Mouse (Mus musculus) right cerebral cortex, postnatal 25 days (tissue): ENCODE measurements around the gene Msantd1.
A peak's percentile ranks its signal among the peaks of the same experiment; 100 is the strongest.

Experiments used
- DNase-seq: peaks from one replicate; pipeline ENCODE4 v3.0.0; 2022

Msantd1 gene

GRCm38 (mm10) chr5:34927648-34928047 lies 19.8 kb downstream of the Msantd1 start:
- no peak for DNase-seq

DNA sequence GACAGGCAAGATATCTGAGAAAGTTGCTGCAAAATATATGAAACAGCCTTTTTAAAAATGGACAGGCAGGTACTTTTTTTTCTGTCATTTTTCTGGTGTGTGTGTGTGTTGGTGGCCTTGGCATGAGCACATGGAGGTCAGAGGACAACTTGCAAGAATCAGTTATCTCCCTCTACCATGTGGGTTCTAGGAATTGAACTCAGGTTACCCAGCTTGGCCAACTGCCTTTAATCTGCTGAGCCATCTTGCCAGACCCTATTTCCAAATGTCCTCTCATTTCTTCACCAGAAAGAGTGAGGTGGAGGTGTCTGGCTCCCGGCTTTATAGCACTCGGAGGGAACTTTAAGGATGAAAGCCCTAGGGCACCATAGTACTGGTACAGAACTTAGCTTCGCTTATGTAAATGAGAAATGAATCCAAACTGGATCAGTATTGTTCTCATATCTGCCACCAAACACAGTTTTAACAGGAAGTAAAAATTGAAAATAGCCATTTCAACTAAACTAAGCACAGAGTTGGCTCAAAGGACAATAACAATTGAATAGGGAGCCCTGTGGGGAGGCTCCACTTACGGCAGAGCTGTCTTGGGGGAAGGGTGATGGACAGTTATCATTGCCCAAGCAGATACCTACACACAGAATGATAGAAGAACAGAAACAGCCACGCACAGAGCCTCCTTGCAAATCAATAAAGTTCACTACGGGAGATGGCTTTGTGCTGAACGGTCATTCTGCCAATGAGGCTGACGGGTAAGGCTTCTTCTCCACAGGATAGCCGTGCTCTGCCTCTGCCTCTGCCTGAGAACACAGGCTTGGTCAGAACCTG lies 22.6 kb downstream of the Msantd1 start:
- DNase-seq: no peak

DNA sequence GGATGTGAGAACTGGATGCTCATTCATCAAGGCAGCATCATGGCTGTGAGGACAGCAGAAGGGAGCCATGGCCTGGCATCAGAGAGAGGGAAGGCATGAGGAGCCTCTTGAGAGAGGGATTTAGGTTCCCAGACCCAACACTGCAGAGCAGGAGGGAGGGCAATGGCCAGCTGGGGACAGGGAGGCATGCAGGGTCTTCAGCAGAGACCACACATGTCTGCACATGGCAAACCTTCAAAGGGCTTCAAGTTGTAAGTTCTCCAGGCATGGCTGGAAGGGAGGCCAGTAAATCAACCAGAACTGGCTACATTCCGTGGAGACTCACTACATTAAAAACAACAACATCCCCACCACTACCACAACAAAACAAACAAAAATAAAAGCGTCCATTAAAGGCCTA lies 23.3 kb downstream of the Msantd1 start:
- DNase-seq: no peak

- no peak for DNase-seq
These were observed 24.0 kb downstream of the Msantd1 start for GRCm38 (mm10) chr5:34931516-34932457.

DNA sequence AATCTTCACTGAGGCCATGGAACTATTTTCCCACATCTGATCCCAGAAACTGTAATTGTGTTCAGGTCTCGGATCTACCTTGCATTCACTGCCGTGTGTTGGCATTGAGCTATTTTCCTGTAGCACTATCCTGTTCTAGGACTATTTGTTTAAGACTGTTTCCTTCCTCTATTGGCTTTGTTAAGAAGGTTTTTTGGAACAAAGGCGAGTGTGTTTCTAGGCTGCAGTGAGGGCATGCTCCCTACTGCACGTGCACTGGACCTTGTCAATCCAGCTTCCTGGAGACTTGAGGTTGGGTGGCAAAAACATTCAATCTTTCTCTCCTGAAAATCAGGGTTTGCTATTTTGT lies 24.6 kb downstream of the Msantd1 start:
- no peak for DNase-seq

DNA sequence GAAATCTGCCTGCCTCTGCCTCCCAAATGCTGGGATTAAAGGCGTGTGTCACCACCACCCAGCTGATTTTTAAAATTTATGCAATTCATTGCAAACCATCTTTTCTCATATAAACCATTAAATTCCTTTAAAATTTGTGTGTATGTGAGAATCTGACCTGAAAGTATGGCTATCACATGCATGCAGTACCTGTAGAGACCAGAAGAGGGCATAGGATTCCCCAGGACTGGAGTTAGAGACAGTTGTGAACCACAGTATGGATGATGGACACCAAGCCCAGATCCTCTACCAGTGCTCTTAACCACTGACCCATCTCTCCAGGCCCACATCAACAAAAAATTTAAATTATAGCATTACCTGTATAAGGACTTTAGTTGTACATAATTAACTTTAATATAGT lies 25.6 kb downstream of the Msantd1 start:
- DNase-seq: no peak

GRCm38 (mm10) chr5:34941710-34942470 lies 34.1 kb downstream of the Msantd1 start:
- DNase-seq: no peak

GRCm38 (mm10) chr5:34943428-34943827 lies 35.6 kb downstream of the Msantd1 start:
- DNase-seq: no peak

DNA sequence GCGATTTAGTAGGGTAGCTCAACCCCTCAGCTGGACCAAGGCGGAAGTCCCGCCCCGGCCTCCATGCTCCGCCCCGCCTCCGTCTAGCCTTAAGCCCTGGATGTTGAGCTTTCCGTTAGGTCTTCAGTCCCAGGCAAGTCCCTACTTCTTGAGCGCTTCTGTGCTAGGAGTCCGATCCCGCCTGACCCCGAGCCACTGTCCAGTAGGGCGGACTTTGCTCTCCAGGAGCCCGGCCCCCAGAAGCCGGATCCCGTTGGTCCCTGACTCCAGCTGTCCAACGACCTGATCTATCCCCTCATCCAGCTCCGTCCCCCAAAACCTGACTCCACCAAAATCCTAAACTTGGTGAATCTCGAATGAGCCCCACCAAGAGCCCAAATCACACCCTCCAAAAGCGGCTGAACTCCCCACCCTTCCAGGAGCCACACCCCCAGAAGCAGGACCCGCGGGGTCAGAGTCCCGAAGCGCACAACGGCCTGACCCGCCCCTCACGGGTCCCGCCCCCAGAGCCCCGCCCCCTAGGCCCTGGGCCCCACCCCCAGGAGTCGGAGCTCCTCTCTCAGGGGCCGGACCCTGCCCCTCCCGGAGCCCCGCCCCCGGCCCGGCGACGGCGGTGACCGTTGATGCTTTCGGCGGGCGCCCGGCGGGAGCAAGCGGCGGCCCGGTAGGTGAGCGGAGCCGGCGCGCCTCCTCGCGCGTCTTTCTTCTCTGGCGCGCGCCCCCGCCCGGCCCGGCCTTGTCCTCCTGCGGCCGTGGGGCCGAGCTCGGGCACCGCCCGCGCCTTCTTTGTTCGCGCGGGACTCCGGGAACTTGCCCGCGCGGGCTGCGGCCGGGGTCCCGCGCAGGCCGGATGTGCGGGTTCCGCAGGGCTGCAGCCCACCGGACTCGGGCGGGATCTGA lies 41.3 kb downstream of the Msantd1 start, which contains the start of gene Rgs12:
Gene Rgs12 (plus strand): TSS at position 585 of the 900 bp plus-strand sequence.
- DNase-seq: peak; percentile 66

DNA sequence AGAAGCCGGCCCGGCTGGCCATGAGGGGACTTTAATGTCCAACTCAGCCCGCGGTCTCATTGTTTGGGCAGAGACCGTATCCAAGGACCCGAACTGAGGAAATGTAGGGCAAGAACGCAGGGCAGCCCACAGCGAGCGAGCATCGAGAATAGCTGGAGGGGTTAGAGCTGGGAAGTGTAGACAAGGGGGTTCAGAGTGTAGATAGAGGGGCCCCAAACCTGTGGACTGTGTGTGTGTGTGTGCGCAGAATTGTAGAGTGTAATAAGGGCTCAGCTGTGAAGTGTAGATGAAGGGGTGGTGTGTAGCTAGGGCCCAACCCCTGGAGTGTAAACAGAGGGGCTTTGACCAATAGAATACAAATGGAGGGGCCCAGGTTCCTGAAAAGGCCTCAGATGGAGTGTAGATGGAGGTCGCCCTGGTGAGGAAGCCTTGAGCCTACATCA lies 42.0 kb downstream of the Msantd1 start:
- DNase-seq: no peak

- no peak for DNase-seq
These were observed 42.8 kb downstream of the Msantd1 start for GRCm38 (mm10) chr5:34950486-34951160.

- no peak for DNase-seq
These were observed 43.5 kb downstream of the Msantd1 start for GRCm38 (mm10) chr5:34951161-34951834.

DNA sequence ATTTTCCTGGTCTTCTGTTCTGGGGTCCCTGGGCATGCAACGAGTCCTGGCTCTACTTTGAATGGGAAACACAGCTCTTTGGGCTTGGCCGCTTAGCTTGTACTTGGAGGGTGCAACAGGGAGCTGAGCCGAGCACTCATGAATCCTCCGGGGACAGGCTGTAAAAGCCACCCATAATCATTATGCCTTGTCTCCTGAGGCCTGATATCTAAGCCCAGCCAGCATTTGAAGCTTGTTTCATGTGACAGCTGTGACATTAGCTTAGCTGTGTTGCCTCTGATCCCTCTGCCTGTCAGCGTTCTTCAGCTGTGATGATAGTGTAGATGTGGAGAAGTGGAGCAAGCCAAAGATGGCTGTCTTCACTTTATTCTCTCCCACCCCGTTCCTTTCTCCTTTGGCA lies 46.7 kb downstream of the Msantd1 start:
- DNase-seq: no peak

DNA sequence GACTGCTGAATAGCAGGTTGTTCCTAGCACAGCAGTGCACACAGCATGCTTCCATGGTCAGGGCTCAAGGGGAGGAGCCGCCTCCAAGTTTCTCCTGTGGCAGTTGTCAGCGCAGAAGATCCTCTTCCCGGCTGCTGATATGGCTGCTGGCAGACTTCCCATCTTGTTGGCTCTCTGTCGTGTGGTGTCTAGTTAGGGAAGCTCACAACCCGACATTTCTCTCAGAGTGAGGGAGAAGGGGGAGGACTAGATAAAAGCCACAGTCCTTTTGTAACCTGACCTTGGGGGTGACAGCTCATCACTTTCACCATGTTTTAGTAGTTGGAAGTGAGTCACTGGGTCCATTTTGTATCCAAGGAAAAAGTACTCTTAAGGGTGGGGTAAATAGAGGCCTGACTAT lies 47.8 kb downstream of the Msantd1 start:
- no peak for DNase-seq

DNA sequence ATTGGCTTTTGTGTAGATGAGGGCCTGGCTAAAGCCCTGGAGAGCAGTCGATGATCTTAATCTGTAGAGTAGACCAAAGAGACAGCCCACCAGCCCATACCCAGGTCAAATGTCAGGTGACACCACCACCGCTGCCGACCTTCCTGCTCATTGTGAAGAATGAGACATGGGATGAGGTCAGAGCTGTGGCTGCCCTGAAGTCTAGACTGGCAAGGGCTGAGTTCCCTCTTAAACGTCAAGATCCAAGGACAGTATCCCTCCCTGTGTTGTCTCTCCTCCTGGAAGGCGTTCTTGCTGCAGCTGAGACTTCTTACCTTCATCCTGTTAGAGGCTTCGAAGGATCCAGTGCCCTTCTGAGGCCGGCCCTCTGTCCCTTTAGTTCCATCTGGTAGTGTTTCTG lies 48.3 kb downstream of the Msantd1 start:
- DNase-seq: no peak

DNA sequence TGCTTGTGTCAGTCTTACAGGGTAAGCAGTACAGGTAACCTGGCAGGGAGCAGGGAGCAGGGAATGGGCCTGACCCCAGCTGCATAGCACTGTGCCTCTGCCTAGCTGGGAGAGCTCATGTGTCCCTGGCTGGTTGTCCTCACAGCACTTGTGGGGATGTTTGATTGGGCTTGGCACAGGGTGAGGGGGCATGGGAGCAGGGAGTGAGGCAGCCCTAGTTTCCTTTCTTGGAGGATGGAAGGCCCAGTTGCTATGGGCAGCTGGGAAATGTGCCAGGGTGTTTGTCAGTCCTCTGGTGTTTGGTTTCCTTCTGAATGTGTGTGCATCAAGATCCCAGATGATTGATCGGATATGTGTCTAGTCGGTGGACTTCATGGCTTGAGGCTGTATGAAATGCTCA lies 49.2 kb downstream of the Msantd1 start:
- DNase-seq: no peak

DNA sequence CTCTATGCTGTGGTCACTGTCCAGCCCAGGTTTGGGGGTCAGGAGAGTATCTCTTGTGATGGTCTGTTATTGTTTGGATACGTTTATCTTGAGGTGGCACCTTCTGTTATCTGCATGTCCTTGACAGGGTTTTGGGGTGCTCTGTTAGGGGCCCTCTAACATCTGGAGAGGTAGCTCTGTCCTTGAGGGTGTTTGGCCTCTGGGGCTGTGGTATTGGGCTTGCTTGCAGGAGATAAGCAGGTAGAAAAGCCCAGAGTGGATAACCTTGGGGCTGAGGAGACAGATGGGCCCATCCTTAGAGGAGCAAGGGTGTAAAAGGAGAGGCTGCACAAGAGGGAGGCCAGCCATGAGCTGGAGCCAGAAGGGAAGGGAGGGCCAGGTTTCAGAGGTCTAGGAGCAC lies 52.2 kb downstream of the Msantd1 start:
- DNase-seq: no peak

GRCm38 (mm10) chr5:34965531-34965930 lies 57.7 kb downstream of the Msantd1 start:
- no peak for DNase-seq

- DNase-seq: no peak
These were observed 60.6 kb downstream of the Msantd1 start for GRCm38 (mm10) chr5:34968386-34968785.

GRCm38 (mm10) chr5:34972471-34972870 lies 64.7 kb downstream of the Msantd1 start:
- DNase-seq: no peak
